Mouse (Mus musculus) embryo, embryonic 11 days (tissue): Measurements from ENCODE around the gene Hps4.

Experiments
- DNase-seq: peaks from one replicate; pipeline ENCODE4 v3.0.0-alpha.2; 2015

The Hps4 gene

DNA sequence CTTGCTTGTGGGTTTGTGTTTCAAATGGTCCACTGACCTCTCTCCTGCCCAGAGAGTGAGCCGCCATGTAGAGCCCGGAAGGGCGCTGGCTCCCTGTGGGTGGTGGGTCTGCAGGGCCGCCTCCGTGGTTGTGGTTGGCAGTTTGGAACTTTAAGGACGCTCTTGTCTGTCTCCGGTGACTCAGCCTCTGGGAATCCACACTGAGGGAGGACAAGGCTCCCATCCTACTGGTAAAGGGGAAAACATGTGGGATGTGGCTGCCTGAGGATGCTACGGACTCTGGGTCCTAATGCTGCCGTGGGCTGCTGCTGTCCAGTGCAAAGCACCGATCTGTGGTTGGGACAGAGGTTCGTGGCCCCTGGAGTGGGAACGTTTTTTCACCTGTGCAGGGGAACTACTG, 25.0 kb downstream of the Hps4 start:
- DNase-seq, result no peak

GRCm38 (mm10) chr5:112368666-112369065, 25.8 kb downstream of the Hps4 start:
- no peak for DNase-seq

- DNase-seq, result no peak
Measured at GRCm38 (mm10) chr5:112369326-112369725, 26.4 kb downstream of the Hps4 start.

- DNase-seq, result no peak
Measured at GRCm38 (mm10) chr5:112370236-112370813, 27.4 kb downstream of the Hps4 start.

DNA sequence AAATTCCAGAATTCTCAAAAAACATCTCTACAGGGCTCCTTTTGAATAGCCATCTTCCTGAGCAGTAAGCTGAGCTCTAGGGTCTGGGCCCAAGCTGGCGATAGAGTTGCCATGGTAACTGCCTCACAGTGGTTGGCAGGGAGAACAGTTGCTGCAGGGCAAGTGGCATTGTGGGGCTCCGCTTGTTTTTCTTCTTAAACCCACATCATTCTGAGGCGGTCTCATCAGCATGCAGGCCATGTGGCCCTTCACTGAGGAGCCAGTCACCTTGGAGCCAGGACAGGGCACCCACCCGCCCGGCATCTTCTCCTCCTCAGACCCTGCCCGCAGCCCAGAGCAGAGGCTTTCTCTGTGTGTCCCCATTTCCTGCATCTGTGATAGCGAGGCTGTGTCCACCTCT, 29.1 kb downstream of the Hps4 start:
- DNase-seq, result peak; percentile 67

GRCm38 (mm10) chr5:112376111-112376510, 33.2 kb downstream of the Hps4 start:
- no peak for DNase-seq

DNA sequence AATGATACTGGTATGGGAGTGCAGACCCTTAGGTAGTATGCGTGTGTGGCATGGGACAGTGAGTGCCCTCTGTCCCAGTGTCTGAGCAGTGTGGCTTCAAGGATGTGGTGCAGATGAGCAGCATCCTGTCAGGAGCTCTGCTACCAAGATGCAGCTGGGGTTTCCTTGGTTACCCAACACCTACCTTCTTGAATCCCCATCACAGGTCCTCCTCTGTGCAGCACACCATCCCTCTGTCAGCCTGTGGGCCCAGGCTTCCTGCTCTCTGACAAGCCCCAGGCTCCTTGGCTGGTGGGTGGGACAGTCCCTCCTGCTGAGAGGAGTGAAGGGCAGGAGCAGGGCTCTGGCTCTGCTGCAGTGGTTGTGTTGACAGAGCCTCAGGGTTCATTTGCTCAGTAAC, 34.5 kb downstream of the Hps4 start:
- no peak for DNase-seq

- DNase-seq, result no peak
Measured at GRCm38 (mm10) chr5:112378716-112379115, 35.8 kb downstream of the Hps4 start.

GRCm38 (mm10) chr5:112381154-112381553, 38.3 kb downstream of the Hps4 start:
- no peak for DNase-seq

DNA sequence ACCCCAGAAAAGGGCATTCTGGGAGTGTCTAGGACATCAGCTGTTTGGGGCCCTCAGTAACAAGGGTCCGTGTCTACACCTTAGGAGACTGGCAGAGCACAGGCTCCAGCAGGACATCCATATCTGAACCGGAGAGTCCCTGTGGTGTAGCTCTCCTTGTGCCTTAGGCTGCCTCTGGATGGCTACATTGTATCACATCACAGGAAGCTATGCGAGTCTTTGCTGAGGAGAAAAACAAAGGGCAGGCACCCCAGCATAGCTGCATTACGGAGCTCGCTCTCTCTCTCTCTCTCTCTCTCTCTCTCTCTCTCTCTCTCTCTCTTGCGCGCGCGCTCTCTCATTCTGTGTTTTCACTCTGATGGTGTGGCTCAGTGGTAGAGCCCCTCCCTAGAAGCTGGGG, 39.2 kb downstream of the Hps4 start:
- no peak for DNase-seq

- no peak for DNase-seq
Measured at GRCm38 (mm10) chr5:112382641-112383330, 39.9 kb downstream of the Hps4 start.

DNA sequence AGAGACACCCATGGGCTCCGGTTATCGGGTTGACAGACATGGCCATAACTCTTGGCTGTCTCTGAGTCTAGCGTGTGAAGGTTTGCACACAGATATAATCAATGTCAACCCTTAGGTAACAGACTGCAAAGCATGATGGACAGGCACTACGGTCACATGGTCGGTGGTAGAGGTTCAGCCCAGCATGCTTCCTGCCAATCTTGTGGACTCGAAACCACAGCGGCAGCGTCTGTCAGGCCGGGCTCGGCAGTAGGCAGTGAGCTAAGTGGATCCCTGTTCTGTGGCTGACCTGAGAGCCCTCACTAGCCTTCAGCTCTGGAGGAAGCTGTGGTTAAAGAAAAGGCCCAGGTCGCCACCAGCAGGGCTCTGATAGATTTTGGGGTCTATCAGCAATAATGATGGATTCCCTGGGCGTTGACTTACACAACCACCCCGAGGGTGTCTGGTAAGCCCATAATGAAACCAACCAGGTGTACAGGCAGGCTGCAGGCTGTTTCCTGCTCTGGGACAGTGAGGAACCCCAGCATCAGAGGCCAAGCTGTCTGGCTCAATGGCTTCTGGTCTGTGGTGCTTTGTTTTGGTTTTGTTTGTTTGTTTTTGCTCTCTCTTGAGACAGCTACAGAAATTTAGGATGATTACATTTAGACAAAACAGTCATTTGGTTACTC, 42.1 kb downstream of the Hps4 start:
- DNase-seq, result no peak

- no peak for DNase-seq
Measured at GRCm38 (mm10) chr5:112385973-112386372, 43.1 kb downstream of the Hps4 start.

DNA sequence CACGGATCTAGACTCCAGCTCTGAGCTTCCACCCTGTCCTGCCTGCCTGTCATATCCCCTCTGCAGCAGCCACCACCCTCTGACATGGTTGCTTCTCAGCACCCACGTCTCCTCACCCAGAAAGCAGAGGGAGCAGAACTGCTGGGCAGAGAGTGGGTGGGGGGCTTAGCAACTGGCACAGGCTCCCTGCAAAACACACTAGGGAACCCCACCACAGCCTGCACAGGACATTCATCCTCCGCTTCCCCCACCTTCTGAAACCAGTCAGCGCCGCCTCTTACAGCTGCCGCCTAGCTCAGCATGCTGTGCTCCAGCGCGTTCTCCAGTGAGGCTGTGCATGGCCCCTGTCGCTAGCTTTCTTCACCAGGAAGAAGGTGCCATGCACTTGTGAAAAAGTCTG, 46.5 kb downstream of the Hps4 start:
- DNase-seq, result no peak

DNA sequence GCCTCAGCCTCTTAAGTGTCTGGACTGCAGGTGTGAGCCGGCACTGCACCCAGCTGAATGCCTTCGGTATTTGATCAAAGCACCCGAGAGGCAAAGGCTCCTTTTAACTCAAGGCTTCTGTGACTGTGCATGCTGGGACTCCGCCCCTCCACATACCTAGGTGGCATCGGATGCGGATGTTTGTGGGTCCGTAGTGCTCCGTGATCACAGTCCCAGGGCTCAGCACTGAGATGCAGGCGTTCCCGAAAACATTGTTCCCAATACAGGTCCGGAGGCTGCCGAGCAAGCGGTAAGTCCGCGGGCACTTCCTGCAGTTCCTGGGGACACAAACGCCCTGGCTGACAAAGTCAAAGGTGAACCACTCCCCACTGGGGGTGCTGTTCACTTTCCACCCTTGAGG, 48.1 kb downstream of the Hps4 start:
- DNase-seq, result no peak

DNA sequence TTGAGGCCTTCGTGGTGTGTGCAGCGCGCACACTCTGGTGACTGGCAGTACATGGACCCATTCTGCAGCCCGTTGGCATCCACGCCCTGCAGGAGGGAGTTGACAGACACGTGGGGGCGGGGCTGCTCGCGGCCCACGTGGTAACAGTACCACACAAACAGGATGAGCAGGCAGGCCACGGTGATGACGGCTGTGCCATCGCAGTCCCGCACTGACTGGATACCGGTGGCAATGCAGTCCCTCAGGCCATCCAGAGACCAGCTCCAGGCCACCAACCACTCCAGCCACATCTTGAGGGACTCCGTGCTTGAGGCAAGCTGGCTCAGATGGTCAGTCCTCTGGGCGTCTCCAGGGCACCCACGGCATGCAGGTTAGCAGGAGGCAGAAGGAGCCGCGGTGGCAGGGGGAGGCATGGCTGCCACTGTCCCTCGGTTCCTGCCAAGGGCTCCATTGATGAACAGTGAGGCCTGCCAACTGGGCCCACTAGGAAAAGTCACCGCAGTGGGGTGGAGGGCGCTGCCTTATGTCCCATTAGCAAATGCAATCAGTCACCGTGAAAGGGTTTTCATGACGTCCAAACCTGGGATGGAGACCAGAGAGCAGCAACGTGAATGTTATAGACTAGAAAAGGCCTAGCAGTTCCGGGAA, 48.9 kb downstream of the Hps4 start:
- DNase-seq, result no peak

DNA sequence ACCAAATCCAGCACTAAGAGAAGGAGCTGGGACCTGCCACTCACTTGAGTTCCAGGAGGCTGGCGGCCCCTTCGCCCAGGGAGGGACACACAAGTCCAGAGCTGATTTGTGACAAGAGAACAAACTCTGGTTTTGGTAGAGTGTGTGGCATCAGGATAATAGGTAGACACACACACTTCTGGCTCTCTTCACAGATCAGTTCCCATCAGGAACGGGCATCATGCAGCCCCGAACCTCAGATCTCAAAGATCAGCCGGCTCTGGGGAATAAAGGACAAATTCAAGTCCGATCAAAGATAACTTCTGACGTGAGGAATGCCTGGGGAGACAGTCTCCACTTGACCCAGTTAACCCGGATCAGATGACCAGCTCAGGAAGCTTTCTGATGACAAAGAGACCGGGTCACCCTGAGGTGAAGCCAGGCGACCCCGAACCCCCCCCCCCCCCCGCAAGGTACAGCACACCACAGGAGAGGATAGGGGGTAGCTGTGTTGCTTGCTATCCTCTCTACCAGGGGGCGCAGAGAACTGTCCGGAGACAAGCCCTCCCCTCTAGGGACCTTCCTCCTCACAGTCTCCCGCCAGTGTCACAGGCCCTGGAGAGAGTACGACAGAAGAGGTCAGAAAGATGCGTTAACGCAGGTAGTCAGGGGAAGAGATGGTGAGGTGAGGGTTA, 51.0 kb downstream of the Hps4 start:
- DNase-seq, result peak; percentile 28

DNA sequence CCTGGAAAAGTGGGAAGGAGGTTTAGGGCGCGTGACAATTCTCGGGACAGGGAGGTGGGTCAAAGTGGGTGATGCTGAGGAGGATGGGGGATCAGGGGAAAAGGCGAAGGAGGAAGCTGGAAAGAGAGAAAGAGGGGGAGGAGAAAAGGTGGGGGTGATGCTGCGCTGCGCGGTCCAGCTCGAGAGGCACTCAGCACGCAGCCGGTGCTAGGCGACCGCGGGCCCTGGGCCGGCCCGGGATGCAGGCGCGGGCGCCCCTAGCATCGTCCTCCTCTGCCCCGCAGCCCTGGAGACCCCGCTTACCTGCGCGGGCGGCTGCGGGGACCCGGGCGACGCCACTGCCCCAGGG, 51.5 kb downstream of the Hps4 start:
- DNase-seq, result no peak

DNA sequence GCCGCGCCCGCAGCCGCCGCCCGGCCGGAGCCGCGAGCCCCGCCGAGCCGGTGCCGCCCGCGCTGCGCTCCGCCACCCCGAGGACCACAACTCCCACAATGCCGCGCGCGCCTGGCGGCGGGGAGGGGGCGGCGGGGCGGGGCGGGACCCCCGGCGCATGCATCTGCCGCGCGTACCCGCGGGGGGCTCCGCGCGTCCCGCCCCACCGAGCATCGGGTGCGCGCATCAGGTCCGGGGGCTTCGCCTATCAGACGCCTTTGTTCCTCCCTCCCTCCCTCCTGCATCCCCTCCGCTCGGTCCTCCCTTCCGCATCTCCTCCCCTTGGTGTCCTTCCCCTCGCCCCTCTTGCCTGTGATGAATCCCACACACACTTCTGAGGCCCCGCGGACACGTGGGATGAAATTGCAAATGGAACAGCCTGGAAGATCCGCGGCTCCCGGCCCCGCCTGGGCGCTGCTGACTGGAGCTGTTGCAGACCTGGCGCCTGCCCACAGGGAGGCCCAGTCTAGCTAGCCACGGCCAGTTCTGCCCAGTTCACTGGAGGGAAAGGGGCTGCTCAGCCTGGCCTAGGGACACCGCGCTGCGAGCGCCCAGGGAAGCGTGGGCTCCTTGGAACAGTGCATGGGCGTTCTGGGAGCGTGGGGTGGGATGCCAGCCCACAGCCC, 52.0 kb downstream of the Hps4 start, which contains the start of gene Asphd2:
Asphd2 (minus strand) TSS at position 88 of the 665 bp plus-strand sequence.
- peak; percentile 95 for DNase-seq

GRCm38 (mm10) chr5:112396066-112396465, 53.2 kb downstream of the Hps4 start:
- peak; percentile 22 for DNase-seq

DNA sequence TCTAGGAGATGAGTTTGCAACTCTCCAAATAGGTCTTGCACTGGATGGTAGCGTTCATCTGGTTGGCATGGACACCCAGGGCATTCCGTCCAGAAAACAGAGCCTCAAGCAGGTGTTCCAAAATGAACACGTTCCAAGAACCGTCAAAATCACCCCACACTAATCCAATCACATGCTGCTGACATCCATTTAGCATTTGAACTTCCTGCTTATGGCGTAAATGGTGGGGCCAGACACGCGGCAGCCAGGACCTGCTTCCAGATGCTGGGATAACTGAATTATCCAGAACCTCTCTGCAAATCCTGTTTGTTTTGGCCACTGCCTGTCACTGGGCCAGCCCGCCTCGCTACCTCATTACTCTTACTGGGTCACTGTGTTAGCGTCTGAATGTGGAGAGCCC, 56.4 kb downstream of the Hps4 start:
- no peak for DNase-seq

DNA sequence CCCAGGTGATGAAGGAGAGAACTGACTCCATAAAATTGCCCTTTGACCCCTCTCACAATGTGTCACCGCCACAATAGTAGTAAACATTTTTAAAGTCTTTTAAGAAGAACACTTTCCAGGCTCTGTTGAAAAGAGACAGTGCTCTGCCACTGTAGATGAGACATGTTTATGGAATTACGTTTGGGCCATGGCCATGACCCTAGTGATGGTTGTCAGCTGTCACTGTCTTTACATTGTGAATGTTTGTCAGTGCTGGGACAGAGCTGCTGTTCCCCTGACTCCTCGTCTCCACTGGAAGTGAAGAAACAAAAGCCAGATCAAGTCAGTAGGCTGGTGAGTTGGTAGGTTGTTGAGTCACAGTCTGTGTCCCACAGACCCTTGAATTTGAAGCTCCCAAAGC, 59.6 kb downstream of the Hps4 start:
- no peak for DNase-seq

DNA sequence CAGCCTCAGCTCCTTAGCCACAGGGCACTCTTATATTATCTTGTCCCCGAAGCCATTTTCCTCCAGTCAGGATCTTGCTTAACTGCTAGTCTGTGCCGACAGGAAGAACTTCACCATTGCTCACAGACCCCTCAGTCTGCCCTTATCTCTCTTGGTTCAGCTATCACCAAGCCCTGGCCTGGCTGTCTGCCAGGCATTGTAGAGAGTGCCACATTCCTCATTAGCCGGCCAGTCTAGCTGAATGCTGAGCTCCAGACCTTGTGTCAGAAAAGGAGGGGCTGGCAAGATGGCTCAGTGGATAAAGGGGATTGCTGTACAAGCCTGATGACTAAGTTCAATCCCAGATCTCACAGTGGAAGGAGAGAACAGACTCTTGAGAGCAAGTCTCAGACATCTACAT, 63.1 kb downstream of the Hps4 start:
- DNase-seq, result no peak
